Mouse (Mus musculus) neural tube, embryonic 13.5 days (tissue): ENCODE data around the gene Akr1b8. TPM values are rescaled to one million over a fixed set of nuclear protein-coding genes. Genes with fewer than 3 reads are reported as not detected.
"Not testable (repeated sequence)": the region's sequence is repeated elsewhere in the genome, so short reads cannot be mapped to it uniquely, and the experiment has no call there.

Source experiments
- ATAC-seq: fragments of 200-750 bp; cut with Nextera tagmentation; 2 replicates; pipeline ENCODE4 v1.8.0; 2017; ENCODE audit warnings: low read depth, mild to moderate bottlenecking, moderate TSS enrichment, moderate library complexity
- H3K27ac ChIP-seq: fragments of 300-500 bp; sonication (generic); replicated peaks from 2 replicates; pipeline ENCODE4 v1.5.1; 2015; ENCODE audit warnings: moderate library complexity, mild to moderate bottlenecking, inconsistent platforms
- H3K27me3 ChIP-seq: fragments of 300-500 bp; sonication (generic); 2 replicates; pipeline ENCODE4 v1.6.1; 2015; ENCODE audit warnings: mild to moderate bottlenecking, inconsistent platforms
- H3K36me3 ChIP-seq: fragments of 300-500 bp; sonication (generic); 2 replicates; pipeline ENCODE4 v1.6.1; 2015; ENCODE audit warnings: mild to moderate bottlenecking, inconsistent platforms
- H3K4me1 ChIP-seq: fragments of 300-500 bp; sonication (generic); replicated peaks from 2 replicates; pipeline ENCODE4 v1.6.1; 2015; ENCODE audit warnings: inconsistent platforms
- H3K4me2 ChIP-seq: fragments of 300-500 bp; sonication (generic); 2 replicates; pipeline ENCODE4 v1.6.1; 2015; ENCODE audit warnings: inconsistent platforms, mild to moderate bottlenecking, moderate library complexity
- H3K4me3 ChIP-seq: fragments of 300-500 bp; sonication (generic); 2 replicates; pipeline ENCODE4 v1.5.1; 2015; ENCODE audit warnings: mild to moderate bottlenecking, inconsistent platforms
- H3K9ac ChIP-seq: fragments of 300-500 bp; sonication (generic); 2 replicates; pipeline ENCODE4 v1.6.1; 2015; ENCODE audit warnings: moderate library complexity, mild to moderate bottlenecking, inconsistent platforms
- H3K9me3 ChIP-seq: fragments of 300-500 bp; sonication (generic); 2 replicates; pipeline ENCODE4 v1.6.1; 2016; ENCODE audit warnings: inconsistent platforms
- WGBS: fragments of 180-500 bp; shearing (Covaris S2); methylation state at CpG from one replicate; pipeline ENCODE4 v1.1.7; 2015; 5-methylcytosine and 5-hydroxymethylcytosine counted together
- polyA plus RNA-seq: library from polyadenylated mRNA; unstranded; fragments of >200 nt; fragmentation: Nextera tagmentation; extraction: Ambion mirVana; gene quantifications from 2 replicates; pipeline ENCODE4 v1.2.1, GENCODE M21; 2015

The Akr1b8 gene
- polyA plus RNA-seq, 1 experiment from 2014 or later = 14.4 TPM

GRCm38 (mm10) chr6:34352401-34352800 is 1.5 kb upstream of the Akr1b8 start:
- peaks cover 8% of the 10 kb centered on the region for H3K4me1 ChIP-seq
- no peaks in the 10 kb centered on the region for H3K27me3 ChIP-seq
- no peak for ATAC-seq
- no peak overlapping the region for H3K9ac ChIP-seq
- no peaks in the 10 kb centered on the region for H3K9me3 ChIP-seq
- H3K4me2 ChIP-seq = no peak overlapping the region
- no peak overlapping the region for H3K27ac ChIP-seq
- no peak overlapping the region for H3K4me3 ChIP-seq
- WGBS = 93% methylated on average over 3 of the region's 3 CpGs
- no peaks in the 10 kb centered on the region for H3K36me3 ChIP-seq

- no peak overlapping the region for H3K4me3 ChIP-seq
- H3K9me3 ChIP-seq = no peaks in the 10 kb centered on the region
- no peaks in the 10 kb centered on the region for H3K27me3 ChIP-seq
- peak overlapping the region; percentile 45 for H3K4me2 ChIP-seq
- 79% methylated on average over 8 of the region's 8 CpGs for WGBS
- no peak overlapping the region for H3K27ac ChIP-seq
- peaks cover 8% of the 10 kb centered on the region for H3K4me1 ChIP-seq
- no peaks in the 10 kb centered on the region for H3K36me3 ChIP-seq
- H3K9ac ChIP-seq = no peak overlapping the region
- ATAC-seq = no peak
These were observed 732 bp downstream of the Akr1b8 start for GRCm38 (mm10) chr6:34354354-34355348.

- Histone ChIP-seq H3K9ac (no peak overlapping the region), H3K36me3 (no peaks in the 10 kb centered on the region), H3K4me3 (no peak overlapping the region), H3K4me2 (no peak overlapping the region), H3K27ac (no peak overlapping the region), H3K27me3 (no peaks in the 10 kb centered on the region), H3K4me1 (peaks cover 8% of the 10 kb centered on the region), H3K9me3 (no peaks in the 10 kb centered on the region)
- 84% methylated on average over 6 of the region's 6 CpGs for WGBS
- ATAC-seq = no peak
These were observed 1.4 kb downstream of the Akr1b8 start for GRCm38 (mm10) chr6:34355349-34355747.

- H3K4me3 ChIP-seq = no peak overlapping the region
- no peaks in the 10 kb centered on the region for H3K36me3 ChIP-seq
- H3K9me3 ChIP-seq = no peaks in the 10 kb centered on the region
- H3K9ac ChIP-seq = no peak overlapping the region
- no peak overlapping the region for H3K4me2 ChIP-seq
- ATAC-seq = no peak
- WGBS = 81% methylated on average over 9 of the region's 9 CpGs
- peaks cover 8% of the 10 kb centered on the region for H3K4me1 ChIP-seq
- no peak overlapping the region for H3K27ac ChIP-seq
- H3K27me3 ChIP-seq = no peaks in the 10 kb centered on the region
These were observed 1.9 kb downstream of the Akr1b8 start for GRCm38 (mm10) chr6:34355841-34356240.

- no peak overlapping the region for H3K9ac ChIP-seq
- H3K4me3 ChIP-seq = no peak overlapping the region
- H3K4me1 ChIP-seq = peaks cover 6% of the 10 kb centered on the region
- H3K27ac ChIP-seq = no peak overlapping the region
- H3K36me3 ChIP-seq = no peaks in the 10 kb centered on the region
- WGBS = 86% methylated on average over 12 of the region's 12 CpGs
- no peak overlapping the region for H3K4me2 ChIP-seq
- no peak for ATAC-seq
- H3K27me3 ChIP-seq = no peaks in the 10 kb centered on the region
- no peaks in the 10 kb centered on the region for H3K9me3 ChIP-seq
These were observed 10.6 kb downstream of the Akr1b8 start for GRCm38 (mm10) chr6:34364217-34365136.

- Histone ChIP-seq H3K36me3 (no peaks in the 10 kb centered on the region), H3K27me3 (no peaks in the 10 kb centered on the region), H3K27ac (no peak overlapping the region), H3K4me3 (no peak overlapping the region), H3K9ac (no peak overlapping the region), H3K9me3 (no peaks in the 10 kb centered on the region), H3K4me1 (peaks cover 6% of the 10 kb centered on the region), H3K4me2 (no peak overlapping the region)
- ATAC-seq = no peak
- 87% methylated on average over 9 of the region's 9 CpGs for WGBS
These were observed 14.1 kb downstream of the Akr1b8 start for GRCm38 (mm10) chr6:34367998-34368397.

- H3K9me3 ChIP-seq = no peaks in the 10 kb centered on the region
- H3K4me1 ChIP-seq = peaks cover 6% of the 10 kb centered on the region
- H3K4me3 ChIP-seq = no peak overlapping the region
- no peak overlapping the region for H3K4me2 ChIP-seq
- H3K27me3 ChIP-seq = no peaks in the 10 kb centered on the region
- H3K27ac ChIP-seq = no peak overlapping the region
- H3K36me3 ChIP-seq = no peaks in the 10 kb centered on the region
- ATAC-seq = no peak
- 73% methylated on average over 8 of the region's 8 CpGs for WGBS
- no peak overlapping the region for H3K9ac ChIP-seq
These were observed 16.2 kb downstream of the Akr1b8 start for GRCm38 (mm10) chr6:34370081-34370480.

GRCm38 (mm10) chr6:34371700-34372351 is 17.9 kb downstream of the Akr1b8 start:
- Histone ChIP-seq H3K27ac (no peak overlapping the region), H3K9ac (no peak overlapping the region), H3K4me3 (no peak overlapping the region), H3K4me1 (peaks cover 6% of the 10 kb centered on the region), H3K9me3 (no peaks in the 10 kb centered on the region), H3K4me2 (peak overlapping the region; percentile 34), H3K36me3 (no peaks in the 10 kb centered on the region), H3K27me3 (no peaks in the 10 kb centered on the region)
- 27% methylated on average over 18 of the region's 18 CpGs for WGBS
- ATAC-seq = no peak

- H3K4me3 ChIP-seq = no peak overlapping the region
- H3K4me1 ChIP-seq = peaks cover 2% of the 10 kb centered on the region
- 86% methylated on average over 7 of the region's 7 CpGs for WGBS
- no peak overlapping the region for H3K9ac ChIP-seq
- no peaks in the 10 kb centered on the region for H3K9me3 ChIP-seq
- no peaks in the 10 kb centered on the region for H3K27me3 ChIP-seq
- H3K4me2 ChIP-seq = no peak overlapping the region
- H3K36me3 ChIP-seq = no peaks in the 10 kb centered on the region
- ATAC-seq = no peak
- H3K27ac ChIP-seq = no peak overlapping the region
These were observed 19.9 kb downstream of the Akr1b8 start for GRCm38 (mm10) chr6:34373841-34374240.

GRCm38 (mm10) chr6:34375888-34376287 is 22.0 kb downstream of the Akr1b8 start:
- H3K36me3 ChIP-seq, H3K27ac ChIP-seq, H3K9ac ChIP-seq, H3K4me1 ChIP-seq, ATAC-seq, H3K9me3 ChIP-seq, H3K4me3 ChIP-seq, H3K4me2 ChIP-seq, H3K27me3 ChIP-seq: not testable (repeated sequence)
- WGBS = 86% methylated on average over 5 of the region's 5 CpGs

GRCm38 (mm10) chr6:34383401-34383800 is 29.5 kb downstream of the Akr1b8 start:
- Histone ChIP-seq H3K9ac (no peak overlapping the region; the same call in 1 of the 2 replicates), H3K4me3 (no peak overlapping the region), H3K36me3 (no peaks in the 10 kb centered on the region), H3K27ac (no peak overlapping the region), H3K4me2 (0 out of 2 replicates have a peak overlapping the region, but pooled peaks have one; percentile 64), H3K9me3 (no peaks in the 10 kb centered on the region), H3K27me3 (no peaks in the 10 kb centered on the region), H3K4me1 (peaks cover 15% of the 10 kb centered on the region)
- ATAC-seq = no peak
- WGBS = 56% methylated on average over 8 of the region's 8 CpGs
